Mouse (Mus musculus): Measurements from ENCODE around the gene Ggt1. TPM values are rescaled to one million over a fixed set of nuclear protein-coding genes. Genes with fewer than 3 reads are reported as not detected.

Ggt1 gene
- total and polyA plus RNA-seq, 2 experiments = 0.20 to 0.92 TPM

GRCm38 (mm10) chr10:75605162-75605846 lies 43.9 kb downstream of the Ggt1 start:
- no peak for DNase-seq (ENCODE audit: extremely low read depth, low read depth, low spot score)
- Histone ChIP-seq H3K79me2 (ENCODE audit: control insufficient read depth, insufficient read depth, low read length) (no peaks in the 10 kb centered on the region), H3K4me1 (ENCODE audit: control insufficient read depth, insufficient read depth, low read length) (no peaks in the 10 kb centered on the region), H3K36me3 (ENCODE audit: control insufficient read depth, insufficient read depth, low read length) (no peaks in the 10 kb centered on the region), H3K9ac (ENCODE audit: low read depth, low read length) (no peak overlapping the region), H3K27ac (replicated peaks; ENCODE audit: insufficient read depth, low read depth, low read length) (no peak overlapping the region), H3K27me3 (ENCODE audit: control insufficient read depth, insufficient read depth, low read length) (no peaks in the 10 kb centered on the region), H3K4me3 (ENCODE audit: insufficient read depth, low read depth, low read length) (no peak overlapping the region)
- 39% methylated on average over 11 of the region's 11 CpGs for WGBS
- TF ChIP-seq CTCF (IDR thresholded peaks at IDR 0.05; ENCODE audit: low read depth, low read length) (no peak), POLR2A (IDR thresholded peaks at IDR 0.05; ENCODE audit: extremely low read depth, insufficient read depth, low read length) (no peak)

- Histone ChIP-seq H3K4me3 (ENCODE audit: insufficient read depth, low read depth, low read length) (no peak overlapping the region), H3K27me3 (ENCODE audit: control insufficient read depth, insufficient read depth, low read length) (no peaks in the 10 kb centered on the region), H3K36me3 (ENCODE audit: control insufficient read depth, insufficient read depth, low read length) (no peaks in the 10 kb centered on the region), H3K79me2 (ENCODE audit: control insufficient read depth, insufficient read depth, low read length) (no peaks in the 10 kb centered on the region), H3K9ac (ENCODE audit: low read depth, low read length) (no peak overlapping the region), H3K4me1 (ENCODE audit: control insufficient read depth, insufficient read depth, low read length) (no peaks in the 10 kb centered on the region), H3K27ac (replicated peaks; ENCODE audit: insufficient read depth, low read depth, low read length) (no peak overlapping the region)
- WGBS = 95% methylated on average over 4 of the region's 4 CpGs
- no peak for DNase-seq (ENCODE audit: extremely low read depth, low read depth, low spot score)
- TF ChIP-seq POLR2A (IDR thresholded peaks at IDR 0.05; ENCODE audit: extremely low read depth, insufficient read depth, low read length) (no peak), CTCF (IDR thresholded peaks at IDR 0.05; ENCODE audit: low read depth, low read length) (no peak)
Observed at GRCm38 (mm10) chr10:75607253-75607652, 45.8 kb downstream of the Ggt1 start.

- no peaks in the 10 kb centered on the region for H3K27me3 ChIP-seq (ENCODE audit: control insufficient read depth, insufficient read depth, low read length)
- no peak overlapping the region for H3K27ac ChIP-seq (replicated peaks; ENCODE audit: insufficient read depth, low read depth, low read length)
- no peak overlapping the region for H3K9ac ChIP-seq (ENCODE audit: low read depth, low read length)
- no peak overlapping the region for H3K4me3 ChIP-seq (ENCODE audit: insufficient read depth, low read depth, low read length)
- no peaks in the 10 kb centered on the region for H3K4me1 ChIP-seq (ENCODE audit: control insufficient read depth, insufficient read depth, low read length)
- DNase-seq (ENCODE audit: extremely low read depth, low read depth, low spot score) = no peak
- WGBS = 88% methylated on average over 11 of the region's 11 CpGs
- no peaks in the 10 kb centered on the region for H3K79me2 ChIP-seq (ENCODE audit: control insufficient read depth, insufficient read depth, low read length)
- TF ChIP-seq CTCF (IDR thresholded peaks at IDR 0.05; ENCODE audit: low read depth, low read length) (no peak), POLR2A (IDR thresholded peaks at IDR 0.05; ENCODE audit: extremely low read depth, insufficient read depth, low read length) (no peak)
- H3K36me3 ChIP-seq (ENCODE audit: control insufficient read depth, insufficient read depth, low read length) = no peaks in the 10 kb centered on the region
Observed at GRCm38 (mm10) chr10:75608975-75609374, 47.6 kb downstream of the Ggt1 start.

- no peak for TF ChIP-seq POLR2A (IDR thresholded peaks at IDR 0.05; ENCODE audit: extremely low read depth, insufficient read depth, low read length)
- no peak for TF ChIP-seq CTCF (IDR thresholded peaks at IDR 0.05; ENCODE audit: low read depth, low read length)
- DNase-seq (ENCODE audit: extremely low read depth, low read depth, low spot score) = no peak
- no peak overlapping the region for H3K27ac ChIP-seq (replicated peaks; ENCODE audit: insufficient read depth, low read depth, low read length)
- no peaks in the 10 kb centered on the region for H3K4me1 ChIP-seq (ENCODE audit: control insufficient read depth, insufficient read depth, low read length)
- H3K9ac ChIP-seq (ENCODE audit: low read depth, low read length) = no peak overlapping the region
- H3K4me3 ChIP-seq (ENCODE audit: insufficient read depth, low read depth, low read length) = no peak overlapping the region
- H3K79me2 ChIP-seq (ENCODE audit: control insufficient read depth, insufficient read depth, low read length) = no peaks in the 10 kb centered on the region
- 73% methylated on average over 7 of the region's 7 CpGs for WGBS
- no peaks in the 10 kb centered on the region for H3K36me3 ChIP-seq (ENCODE audit: control insufficient read depth, insufficient read depth, low read length)
- H3K27me3 ChIP-seq (ENCODE audit: control insufficient read depth, insufficient read depth, low read length) = no peaks in the 10 kb centered on the region
Observed at GRCm38 (mm10) chr10:75610486-75610885, 49.1 kb downstream of the Ggt1 start.

- Histone ChIP-seq H3K9ac (ENCODE audit: low read depth, low read length) (no peak overlapping the region), H3K27me3 (ENCODE audit: control insufficient read depth, insufficient read depth, low read length) (no peaks in the 10 kb centered on the region), H3K79me2 (ENCODE audit: control insufficient read depth, insufficient read depth, low read length) (no peaks in the 10 kb centered on the region), H3K27ac (replicated peaks; ENCODE audit: insufficient read depth, low read depth, low read length) (no peak overlapping the region), H3K4me3 (ENCODE audit: insufficient read depth, low read depth, low read length) (no peak overlapping the region), H3K36me3 (ENCODE audit: control insufficient read depth, insufficient read depth, low read length) (no peaks in the 10 kb centered on the region), H3K4me1 (ENCODE audit: control insufficient read depth, insufficient read depth, low read length) (no peaks in the 10 kb centered on the region)
- no peak for TF ChIP-seq CTCF (IDR thresholded peaks at IDR 0.05; ENCODE audit: low read depth, low read length)
- TF ChIP-seq POLR2A (IDR thresholded peaks at IDR 0.05; ENCODE audit: extremely low read depth, insufficient read depth, low read length) = no peak
- DNase-seq (ENCODE audit: extremely low read depth, low read depth, low spot score) = no peak
- 88% methylated on average over 4 of the region's 4 CpGs for WGBS
Observed at GRCm38 (mm10) chr10:75616044-75616443, 54.6 kb downstream of the Ggt1 start.

GRCm38 (mm10) chr10:75620818-75621217 lies 59.4 kb downstream of the Ggt1 start:
- H3K27ac ChIP-seq (replicated peaks; ENCODE audit: insufficient read depth, low read depth, low read length) = no peak overlapping the region
- DNase-seq (ENCODE audit: extremely low read depth, low read depth, low spot score) = no peak
- no peaks in the 10 kb centered on the region for H3K4me1 ChIP-seq (ENCODE audit: control insufficient read depth, insufficient read depth, low read length)
- no peak overlapping the region for H3K9ac ChIP-seq (ENCODE audit: low read depth, low read length)
- TF ChIP-seq POLR2A (IDR thresholded peaks at IDR 0.05; ENCODE audit: extremely low read depth, insufficient read depth, low read length) = no peak
- no peaks in the 10 kb centered on the region for H3K27me3 ChIP-seq (ENCODE audit: control insufficient read depth, insufficient read depth, low read length)
- no peaks in the 10 kb centered on the region for H3K36me3 ChIP-seq (ENCODE audit: control insufficient read depth, insufficient read depth, low read length)
- no peaks in the 10 kb centered on the region for H3K79me2 ChIP-seq (ENCODE audit: control insufficient read depth, insufficient read depth, low read length)
- 48% methylated on average over 3 of the region's 3 CpGs for WGBS
- no peak overlapping the region for H3K4me3 ChIP-seq (ENCODE audit: insufficient read depth, low read depth, low read length)
